Mouse (Mus musculus) testis, adult 2 months (tissue): ENCODE results near the gene Me1.

Experiments
- CTCF ChIP-seq: fragments of 200-500 bp; IDR thresholded peaks from 2 replicates; pipeline ENCODE4 v1.5.1; 2012; ENCODE audit warnings: low read depth, mild to moderate bottlenecking, inconsistent platforms, low read length, moderate library complexity; ENCODE audit not compliant: control insufficient read depth, insufficient read depth, insufficient replicate concordance
- POLR2A ChIP-seq: fragments of 200-500 bp; IDR thresholded peaks from 2 replicates; pipeline ENCODE4 v1.6.1; 2012; ENCODE audit warnings: low read depth, mild to moderate bottlenecking, inconsistent platforms, low read length, moderate library complexity; ENCODE audit not compliant: control insufficient read depth

- TF ChIP-seq CTCF (no peak), POLR2A (no peak)
Measured at GRCm38 (mm10) chr9:86579657-86580056, 116.1 kb downstream of the Me1 start.
